Mouse (Mus musculus): ENCODE data around the gene Casc1.

DNA sequence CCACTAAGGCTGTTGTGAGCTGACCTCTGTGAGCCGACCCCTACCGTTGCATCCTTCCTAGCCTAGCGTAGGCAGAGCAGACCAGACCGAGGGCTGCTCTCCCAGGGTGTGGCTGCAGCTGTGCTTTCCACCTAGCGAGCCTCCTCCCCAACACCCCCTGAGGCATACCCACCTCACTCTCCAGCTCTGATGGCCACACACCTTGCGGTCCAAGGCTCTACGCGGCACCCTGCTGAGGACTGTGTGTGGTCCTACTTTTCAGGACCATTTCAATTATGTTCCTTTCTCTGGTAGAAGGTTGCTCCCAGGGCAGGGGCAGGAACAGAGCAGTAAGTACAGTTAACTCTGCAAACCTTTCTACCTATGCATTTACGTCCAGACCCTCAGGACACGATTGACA lies 34.3 kb downstream of the Casc1 start:
- no peak for TF ChIP-seq POLR2A (IDR thresholded peaks at IDR 0.05; ENCODE audit: low read depth, low read length)
- no peak for TF ChIP-seq CTCF (conservative IDR thresholded peaks at IDR 0.05; ENCODE audit: insufficient read depth, insufficient read length, low read depth, low read length)
